Mouse (Mus musculus): ENCODE results near the gene Acox1.

GRCm38 (mm10) chr11:116145481-116146293 lies 53.2 kb downstream of the Acox1 start:
- TF ChIP-seq CTCF (IDR thresholded peaks at IDR 0.05; ENCODE audit: low read depth, low read length) (no peak), POLR2A (IDR thresholded peaks at IDR 0.05; ENCODE audit: extremely low read depth, insufficient read depth, low read length) (no peak)

Measured in liver, adult 2 months (tissue).